Mouse (Mus musculus): ENCODE measurements at regions not wholly inside any gene's neighbourhood (a gene's known extent, or its start where the extent isn't known, plus 50 kb on each side); places are given as distances from the start of the nearest gene placed in this dataset.

- TF ChIP-seq POLR2A (IDR thresholded peaks at IDR 0.05; ENCODE audit: extremely low read depth, insufficient read depth, low read length) (no peak), CTCF (IDR thresholded peaks at IDR 0.05; ENCODE audit: extremely low read depth, insufficient read depth, low read length) (no peak)
Measured at GRCm38 (mm10) chr3:68771579-68771978, 81.1 kb downstream of the Il12a start.

All from cortical plate, adult 2 months (tissue).